Mouse (Mus musculus) midbrain, postnatal 0 days (tissue): ENCODE results near the gene Mfn2. TPM values are rescaled to one million over a fixed set of nuclear protein-coding genes. Genes with fewer than 3 reads are reported as not detected.
A peak's percentile ranks its signal among the peaks of the same experiment; 100 is the strongest.

Experiments
- ATAC-seq: fragments of 200-750 bp; cut with Nextera tagmentation; 2 replicates; pipeline ENCODE4 v1.8.0; 2017; ENCODE audit warnings: moderate number of reproducible peaks, mild to moderate bottlenecking, moderate TSS enrichment, moderate library complexity; ENCODE audit not compliant: low FRiP score
- DNase-seq: peaks from one replicate; pipeline ENCODE4 v3.0.0-alpha.2; 2015; ENCODE audit warnings: low spot score
- H3K27ac ChIP-seq: fragments of 300-500 bp; sonication (generic); 2 replicates; pipeline ENCODE4 v1.5.1; 2014; ENCODE audit warnings: low read depth, mild to moderate bottlenecking, low read length, mixed read lengths
- H3K27me3 ChIP-seq: fragments of 300-500 bp; sonication (generic); 2 replicates; pipeline ENCODE4 v1.6.1; 2014; ENCODE audit warnings: low read length, control low read depth, mixed read lengths; ENCODE audit not compliant: insufficient read depth
- H3K36me3 ChIP-seq: fragments of 300-500 bp; sonication (generic); 2 replicates; pipeline ENCODE4 v1.6.1; 2014; ENCODE audit warnings: low read length, control low read depth, mixed read lengths; ENCODE audit not compliant: insufficient read depth
- H3K4me1 ChIP-seq: fragments of 300-500 bp; sonication (generic); 2 replicates; pipeline ENCODE4 v1.6.1; 2014; ENCODE audit warnings: mild to moderate bottlenecking, control low read depth, antibody characterized with exemption, low read length, mixed read lengths; ENCODE audit not compliant: insufficient read depth
- H3K4me2 ChIP-seq: fragments of 300-500 bp; sonication (generic); 2 replicates; pipeline ENCODE4 v1.6.1; 2014; ENCODE audit warnings: low read depth, mild to moderate bottlenecking, low read length, mixed read lengths; ENCODE audit not compliant: poor library complexity, severe bottlenecking
- H3K4me3 ChIP-seq: fragments of 300-500 bp; sonication (generic); 2 replicates; pipeline ENCODE4 v1.5.1; 2014; ENCODE audit warnings: low read depth, mild to moderate bottlenecking, low read length, moderate library complexity
- H3K9ac ChIP-seq: fragments of 300-500 bp; sonication (generic); replicated peaks from 2 replicates; pipeline ENCODE4 v1.6.1; 2014; ENCODE audit warnings: mild to moderate bottlenecking, low read length, moderate library complexity, mixed read lengths; ENCODE audit not compliant: poor library complexity, severe bottlenecking
- H3K9me3 ChIP-seq: fragments of 300-500 bp; sonication (generic); 2 replicates; pipeline ENCODE4 v1.6.1; 2016; ENCODE audit warnings: low read length, control low read depth
- CTCF ChIP-seq: IDR thresholded peaks from 2 replicates; pipeline ENCODE4 v1.5.1; 2016; ENCODE audit warnings: antibody characterized with exemption, mild to moderate bottlenecking
- WGBS: fragments of 180-500 bp; shearing (Covaris S2); extraction: QIAGEN DNeasy Blood & Tissue Kit; methylation state at CpG from one replicate; pipeline ENCODE4 v1.1.7; 2014; 5-methylcytosine and 5-hydroxymethylcytosine counted together
- polyA plus RNA-seq: library from polyadenylated mRNA; unstranded; fragments of >200 nt; fragmentation: Nextera tagmentation; extraction: Ambion mirVana; gene quantifications from 2 replicates; pipeline ENCODE4 v1.2.1, GENCODE M21; 2015
- total RNA-seq: library from RNA; depleted of rRNA; stranded (reverse); fragments of >200 nt; gene quantifications from 2 replicates; pipeline ENCODE4 v1.2.3, GENCODE M21; 2014

The Mfn2 gene
- total and polyA plus RNA-seq, 2 experiments from 2014 or later: 92.3 to 96.9 TPM

GRCm38 (mm10) chr4:147928136-147928535 lies 23.6 kb upstream of the Mfn2 start:
- no peaks in the 10 kb centered on the region for H3K4me1 ChIP-seq
- no peaks in the 10 kb centered on the region for H3K36me3 ChIP-seq
- ATAC-seq (0 out of 2 replicates have a peak, but pooled peaks have one; percentile 31), DNase-seq (no peak)
- no peaks in the 10 kb centered on the region for H3K9me3 ChIP-seq
- no peak overlapping the region for H3K9ac ChIP-seq
- no peak overlapping the region for H3K4me2 ChIP-seq
- no peak for TF ChIP-seq CTCF
- no peaks in the 10 kb centered on the region for H3K27me3 ChIP-seq
- no peak overlapping the region for H3K27ac ChIP-seq
- 15% methylated on average over 9 of the region's 9 CpGs for WGBS
- H3K4me3 ChIP-seq: no peak overlapping the region

DNA sequence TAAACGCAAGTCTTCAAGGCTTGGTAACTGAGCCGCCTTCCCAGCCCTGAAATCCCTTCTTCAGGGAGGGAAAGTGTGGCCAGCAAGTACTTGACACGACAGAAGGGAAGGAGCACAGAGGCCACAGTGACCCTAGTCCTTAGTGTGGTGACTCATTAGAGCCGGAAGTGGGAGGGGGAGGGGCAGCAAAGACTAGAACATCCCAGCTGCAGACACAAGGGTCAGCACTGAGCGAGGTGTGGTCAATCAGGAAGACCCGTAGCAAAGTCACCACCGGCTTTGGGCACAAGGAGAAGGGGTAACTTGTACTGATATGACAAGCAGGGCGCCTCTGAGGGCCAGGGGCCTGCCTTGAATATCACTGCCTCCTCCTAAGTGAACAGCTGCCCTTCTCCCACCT lies 23.2 kb upstream of the Mfn2 start:
- no peaks in the 10 kb centered on the region for H3K36me3 ChIP-seq
- no peak overlapping the region for H3K27ac ChIP-seq
- no peak for DNase-seq
- no peak overlapping the region for H3K4me3 ChIP-seq
- no peaks in the 10 kb centered on the region for H3K4me1 ChIP-seq
- no peak for TF ChIP-seq CTCF
- H3K4me2 ChIP-seq: no peak overlapping the region
- WGBS: 46% methylated on average over 8 of the region's 8 CpGs
- H3K27me3 ChIP-seq: no peaks in the 10 kb centered on the region
- no peak overlapping the region for H3K9ac ChIP-seq
- H3K9me3 ChIP-seq: no peaks in the 10 kb centered on the region
- ATAC-seq: no peak

- H3K4me2 ChIP-seq: no peak overlapping the region
- TF ChIP-seq CTCF: no peak
- H3K4me1 ChIP-seq: no peaks in the 10 kb centered on the region
- no peaks in the 10 kb centered on the region for H3K9me3 ChIP-seq
- ATAC-seq: no peak
- H3K9ac ChIP-seq: no peak overlapping the region
- H3K27ac ChIP-seq: no peak overlapping the region
- DNase-seq: no peak
- H3K4me3 ChIP-seq: no peak overlapping the region
- H3K36me3 ChIP-seq: no peaks in the 10 kb centered on the region
- H3K27me3 ChIP-seq: no peaks in the 10 kb centered on the region
- 76% methylated on average over 11 of the region's 11 CpGs for WGBS
These were observed 17.8 kb upstream of the Mfn2 start for GRCm38 (mm10) chr4:147922341-147922740.

- H3K9ac ChIP-seq: no peak overlapping the region
- no peak overlapping the region for H3K4me2 ChIP-seq
- no peak for TF ChIP-seq CTCF
- H3K4me3 ChIP-seq: no peak overlapping the region
- ATAC-seq (no peak), DNase-seq (no peak)
- no peaks in the 10 kb centered on the region for H3K36me3 ChIP-seq
- no peaks in the 10 kb centered on the region for H3K4me1 ChIP-seq
- no peak overlapping the region for H3K27ac ChIP-seq
- no peaks in the 10 kb centered on the region for H3K27me3 ChIP-seq
- H3K9me3 ChIP-seq: no peaks in the 10 kb centered on the region
- 24% methylated on average over 10 of the region's 10 CpGs for WGBS
These were observed 16.5 kb upstream of the Mfn2 start for GRCm38 (mm10) chr4:147920973-147921372.

GRCm38 (mm10) chr4:147918459-147919121 lies 14.1 kb upstream of the Mfn2 start:
- DNase-seq: peak; percentile 55
- Histone ChIP-seq H3K36me3 (no peaks in the 10 kb centered on the region), H3K9me3 (no peaks in the 10 kb centered on the region), H3K4me1 (no peaks in the 10 kb centered on the region), H3K9ac (no peak overlapping the region), H3K27ac (no peak overlapping the region), H3K27me3 (no peaks in the 10 kb centered on the region), H3K4me3 (no peak overlapping the region), H3K4me2 (no peak overlapping the region)
- WGBS: 56% methylated on average over 7 of the region's 7 CpGs
- ATAC-seq: no peak
- peak; percentile 69 for TF ChIP-seq CTCF

DNA sequence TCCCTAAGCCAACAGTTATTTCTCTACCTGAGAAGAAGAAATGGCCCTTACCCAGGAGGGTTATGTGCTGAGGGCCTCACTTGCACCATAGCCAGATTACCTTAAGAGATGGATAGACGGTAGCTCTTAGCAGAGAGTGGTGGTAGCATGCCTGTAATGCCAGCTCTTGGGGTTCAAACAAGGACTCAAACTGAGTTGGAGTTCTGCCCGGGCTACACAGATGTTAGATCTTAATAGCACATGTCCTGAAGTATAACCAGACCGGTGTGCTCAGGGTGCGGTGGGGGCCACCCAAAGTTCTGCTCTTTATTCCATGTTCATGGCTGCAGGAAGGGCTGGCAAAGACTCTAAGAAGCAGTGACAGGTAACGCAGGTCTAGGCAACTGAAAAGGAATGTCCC lies 5.0 kb upstream of the Mfn2 start:
- Histone ChIP-seq H3K27ac (no peak overlapping the region), H3K4me1 (no peaks in the 10 kb centered on the region), H3K27me3 (no peaks in the 10 kb centered on the region), H3K36me3 (no peaks in the 10 kb centered on the region), H3K4me2 (no peak overlapping the region), H3K9me3 (no peaks in the 10 kb centered on the region), H3K9ac (no peak overlapping the region), H3K4me3 (no peak overlapping the region)
- DNase-seq: no peak
- ATAC-seq: no peak
- no peak for TF ChIP-seq CTCF
- WGBS: 92% methylated on average over 5 of the region's 5 CpGs
